19 mouse cellular contexts compared by ENCODE assay signal in the genomic region with DNA sequence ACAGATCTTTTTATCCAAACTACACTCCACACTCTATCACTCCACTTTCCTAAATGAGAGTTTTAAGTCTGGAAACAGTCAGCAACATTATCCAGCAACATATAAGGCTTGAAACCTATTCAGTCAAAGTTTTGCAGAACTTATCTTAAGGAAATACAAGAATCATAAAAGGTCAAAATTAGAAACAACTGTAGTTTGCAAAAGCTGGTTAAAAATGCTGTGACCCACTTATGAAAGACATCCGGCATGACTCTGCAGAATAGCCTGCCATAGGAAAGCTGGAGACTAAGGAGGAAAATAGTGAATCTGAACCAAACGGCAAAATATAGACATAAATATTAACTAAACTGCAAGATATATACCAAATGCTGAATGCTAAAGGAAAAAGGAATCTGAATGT.
DNase-seq lines count a peak whose midpoint lies in the region; ATAC-seq and TF ChIP-seq lines count a peak whose summit lies in the region.
"Had no signal": no experiment of that assay in that cellular context is flagged by ENCODE, and none has a peak within 500 bp of the region (broad histone marks: within the 10 kb centered on the region; RNA-seq: fewer than 3 reads in every experiment).

No protein-coding gene starts in this region.

- no peak for TF ChIP-seq EP300 in heart, adult 2 months (IDR thresholded peaks at IDR 0.05; ENCODE audit: insufficient read depth, low read depth, low read length)
- TF ChIP-seq EP300 in lung, postnatal 0 days (IDR thresholded peaks at IDR 0.05) = no peak
- no peak for TF ChIP-seq EP300 in stomach, postnatal 0 days (optimal IDR thresholded peaks at IDR 0.05)

- intact Hi-C loops in heart, adult 2 months (cut with DNase I) = no loop called here
- intact Hi-C loops in gastrocnemius, postnatal 36 days (cut with DNase I) = no loop called here

- H3K27ac ChIP-seq in heart, adult 2 months = peak overlapping the region; percentile 38; the same call in 1 of the 2 replicates
- H3K27ac ChIP-seq in heart, embryonic 11.5 days (ENCODE audit: low read depth, low read length) = no peak overlapping the region
- peak overlapping the region; percentile 84 for H3K27ac ChIP-seq in kidney, postnatal 0 days
- peak overlapping the region; percentile 71; the same call in 1 of the 2 replicates for H3K27ac ChIP-seq in lung, postnatal 0 days (ENCODE audit: low read length)
- peak overlapping the region; percentile 58; the same call in 1 of the 2 replicates for H3K27ac ChIP-seq in stomach, postnatal 0 days (replicated peaks)
- H3K27ac ChIP-seq: forebrain, embryonic 13.5 days; heart, embryonic 13.5 days; hindbrain, embryonic 12.5 days; limb, embryonic 12.5 days; liver, embryonic 13.5 days had no signal

- no peak overlapping the region for H3K9ac ChIP-seq in heart, adult 2 months (ENCODE audit: low read depth, low read length)
- no peak overlapping the region for H3K9ac ChIP-seq in heart, embryonic 11.5 days (ENCODE audit: low read depth, low read length)
- H3K9ac ChIP-seq in kidney, postnatal 0 days (ENCODE audit: low read depth, low read length) = no peak overlapping the region
- H3K9ac ChIP-seq in lung, postnatal 0 days (replicated peaks; ENCODE audit: low read depth) = no peak overlapping the region
- H3K9ac ChIP-seq in stomach, postnatal 0 days (ENCODE audit: low read length) = no peak overlapping the region
- H3K9ac ChIP-seq: embryonic facial prominence, embryonic 13.5 days; forebrain, embryonic 13.5 days; heart, embryonic 13.5 days; hindbrain, embryonic 12.5 days; limb, embryonic 12.5 days; liver, embryonic 13.5 days had no signal

- H3K4me3 ChIP-seq in heart, adult 2 months = no peak overlapping the region
- no peak overlapping the region for H3K4me3 ChIP-seq in heart, embryonic 11.5 days (ENCODE audit: low read depth, low read length)
- no peak overlapping the region for H3K4me3 ChIP-seq in kidney, postnatal 0 days (replicated peaks; ENCODE audit: low read depth, low read length)
- H3K4me3 ChIP-seq in lung, postnatal 0 days (ENCODE audit: low read depth, low read length) = no peak overlapping the region
- H3K4me3 ChIP-seq in stomach, postnatal 0 days (ENCODE audit: low read depth, low read length) = no peak overlapping the region
- H3K4me3 ChIP-seq: embryonic facial prominence, embryonic 13.5 days; forebrain, embryonic 13.5 days; heart, embryonic 13.5 days; hindbrain, embryonic 12.5 days; limb, embryonic 12.5 days; liver, embryonic 13.5 days had no signal

- H3K4me2 ChIP-seq in heart, embryonic 11.5 days = no peak overlapping the region
- H3K4me2 ChIP-seq in kidney, postnatal 0 days (ENCODE audit: low read length) = no peak overlapping the region
- H3K4me2 ChIP-seq in lung, postnatal 0 days (replicated peaks; ENCODE audit: low read depth, low read length) = no peak overlapping the region
- H3K4me2 ChIP-seq in stomach, postnatal 0 days (replicated peaks; ENCODE audit: low read depth) = no peak overlapping the region
- H3K4me2 ChIP-seq: embryonic facial prominence, embryonic 13.5 days; forebrain, embryonic 13.5 days; heart, embryonic 13.5 days; hindbrain, embryonic 12.5 days; limb, embryonic 12.5 days; liver, embryonic 13.5 days had no signal

- H3K79me2 ChIP-seq in heart, adult 2 months (replicated peaks; ENCODE audit: control insufficient read depth, insufficient read depth, low read length) = no peaks in the 10 kb centered on the region

- no peak for TF ChIP-seq POLR2A in heart, adult 2 months (IDR thresholded peaks at IDR 0.05; ENCODE audit: insufficient read depth, low read depth, low read length)

- no peak for TF ChIP-seq CTCF in heart, adult 2 months (IDR thresholded peaks at IDR 0.05)
- no peak for TF ChIP-seq CTCF in kidney, postnatal 0 days (IDR thresholded peaks at IDR 0.05; ENCODE audit: low read depth)
- no peak for TF ChIP-seq CTCF in lung, postnatal 0 days (IDR thresholded peaks at IDR 0.05)
- no peak for TF ChIP-seq CTCF in stomach, postnatal 0 days (IDR thresholded peaks at IDR 0.05; ENCODE audit: low read depth)

- no peaks in the 10 kb centered on the region for H3K36me3 ChIP-seq in heart, adult 2 months (ENCODE audit: control insufficient read depth, insufficient read depth, low read length)
- no peaks in the 10 kb centered on the region for H3K36me3 ChIP-seq in heart, embryonic 11.5 days (ENCODE audit: control insufficient read depth, insufficient read depth, low read length)
- H3K36me3 ChIP-seq in kidney, postnatal 0 days (ENCODE audit: insufficient read depth, low read length) = no peaks in the 10 kb centered on the region
- H3K36me3 ChIP-seq in lung, postnatal 0 days (ENCODE audit: insufficient read depth, low read length) = no peaks in the 10 kb centered on the region
- no peaks in the 10 kb centered on the region for H3K36me3 ChIP-seq in stomach, postnatal 0 days (ENCODE audit: control insufficient read depth, insufficient read depth, low read length)
- H3K36me3 ChIP-seq: embryonic facial prominence, embryonic 13.5 days; heart, embryonic 13.5 days; hindbrain, embryonic 12.5 days; limb, embryonic 12.5 days; liver, embryonic 13.5 days had no signal

- WGBS in heart, adult 2 months = 66% methylated on average over 2 of the region's 2 CpGs
- WGBS in heart, embryonic 11.5 days (ENCODE audit: insufficient replicate concordance) = 86% methylated on average over 2 of the region's 2 CpGs
- WGBS in kidney, postnatal 0 days = 72% methylated on average over 2 of the region's 2 CpGs
- WGBS in lung, postnatal 0 days = 64% methylated on average over 2 of the region's 2 CpGs
- 75% methylated on average over 2 of the region's 2 CpGs for WGBS in stomach, postnatal 0 days

- DNase-seq in heart, adult 2 months = no peak
- no peak for DNase-seq in kidney, postnatal 0 days (ENCODE audit: low spot score)
- DNase-seq in kidney, adult 9 months = no peak
- DNase-seq in lung, postnatal 0 days (ENCODE audit: low spot score) = no peak
- no peak for DNase-seq in lung, adult 18-20 months
- DNase-seq in stomach, postnatal 0 days (ENCODE audit: low spot score) = no peak
- DNase-seq in gastrocnemius, postnatal 36 days = no peak
- DNase-seq: adrenal gland, postnatal 10 days; cerebellum, adult 2 months; cerebellum, postnatal 25 days; heart, postnatal 14 days; kidney, postnatal 36 days; liver, embryonic 13.5 days had no signal

- ATAC-seq in heart, embryonic 11.5 days (replicated peaks; ENCODE audit: insufficient number of reproducible peaks, low FRiP score, low TSS enrichment) = no peak
- no peak for ATAC-seq in kidney, postnatal 0 days (replicated peaks; ENCODE audit: low FRiP score, low read depth)
- ATAC-seq in lung, postnatal 0 days = no peak
- no peak for ATAC-seq in stomach, postnatal 0 days (ENCODE audit: low FRiP score, low TSS enrichment)
- ATAC-seq: forebrain, embryonic 13.5 days had no signal

- H3K4me1 ChIP-seq in heart, adult 2 months (ENCODE audit: control insufficient read depth, insufficient read depth, low read length) = 0 out of 2 replicates have a peak, but pooled peaks cover 1% of the 10 kb centered on the region
- H3K4me1 ChIP-seq in heart, embryonic 11.5 days (ENCODE audit: control insufficient read depth, insufficient read depth, low read length) = no peaks in the 10 kb centered on the region
- H3K4me1 ChIP-seq in kidney, postnatal 0 days (replicated peaks; ENCODE audit: insufficient read depth, low read length) = 0 out of 2 replicates have a peak, but pooled peaks cover 8% of the 10 kb centered on the region
- no peaks in the 10 kb centered on the region for H3K4me1 ChIP-seq in lung, postnatal 0 days (ENCODE audit: insufficient read depth, low read depth, low read length)
- no peaks in the 10 kb centered on the region for H3K4me1 ChIP-seq in stomach, postnatal 0 days (replicated peaks; ENCODE audit: control insufficient read depth, insufficient read depth)
- H3K4me1 ChIP-seq: liver, embryonic 13.5 days had no signal

- no peaks in the 10 kb centered on the region for H3K27me3 ChIP-seq in heart, adult 2 months (ENCODE audit: control insufficient read depth, insufficient read depth, low read length)
- no peaks in the 10 kb centered on the region for H3K27me3 ChIP-seq in heart, embryonic 11.5 days (ENCODE audit: control insufficient read depth, insufficient read depth, low read length)
- no peaks in the 10 kb centered on the region for H3K27me3 ChIP-seq in kidney, postnatal 0 days (ENCODE audit: insufficient read depth, low read length)
- H3K27me3 ChIP-seq in lung, postnatal 0 days (replicated peaks; ENCODE audit: insufficient read depth, low read length) = no peaks in the 10 kb centered on the region
- no peaks in the 10 kb centered on the region for H3K27me3 ChIP-seq in stomach, postnatal 0 days (ENCODE audit: control insufficient read depth, insufficient read depth, low read length)
- H3K27me3 ChIP-seq: embryonic facial prominence, embryonic 13.5 days; forebrain, embryonic 13.5 days; heart, embryonic 13.5 days; limb, embryonic 12.5 days; liver, embryonic 13.5 days had no signal

- no peaks in the 10 kb centered on the region for H3K9me3 ChIP-seq in heart, embryonic 11.5 days (replicated peaks; ENCODE audit: control insufficient read depth, low read length)
- H3K9me3 ChIP-seq in kidney, postnatal 0 days (replicated peaks; ENCODE audit: low read length) = no peaks in the 10 kb centered on the region
- H3K9me3 ChIP-seq in lung, postnatal 0 days (ENCODE audit: low read length) = no peaks in the 10 kb centered on the region
- no peaks in the 10 kb centered on the region for H3K9me3 ChIP-seq in stomach, postnatal 0 days (ENCODE audit: control insufficient read depth, low read length)
- H3K9me3 ChIP-seq: embryonic facial prominence, embryonic 13.5 days; forebrain, embryonic 13.5 days; heart, embryonic 13.5 days; hindbrain, embryonic 12.5 days; limb, embryonic 12.5 days; liver, embryonic 13.5 days had no signal
